Mouse (Mus musculus) megakaryocyte, embryonic 14.5 days (primary cell): ENCODE results near the gene Rnf152.

Experiments used
- FLI1 ChIP-seq: IDR thresholded peaks from 2 replicates; pipeline ENCODE4 v1.6.1; 2012; ENCODE audit warnings: low read length, inconsistent platforms, mixed read lengths
- GATA1 ChIP-seq: IDR thresholded peaks from 3 replicates; pipeline ENCODE4 v1.6.1; 2012; ENCODE audit warnings: mixed read lengths, low read length, inconsistent platforms, borderline replicate concordance

DNA sequence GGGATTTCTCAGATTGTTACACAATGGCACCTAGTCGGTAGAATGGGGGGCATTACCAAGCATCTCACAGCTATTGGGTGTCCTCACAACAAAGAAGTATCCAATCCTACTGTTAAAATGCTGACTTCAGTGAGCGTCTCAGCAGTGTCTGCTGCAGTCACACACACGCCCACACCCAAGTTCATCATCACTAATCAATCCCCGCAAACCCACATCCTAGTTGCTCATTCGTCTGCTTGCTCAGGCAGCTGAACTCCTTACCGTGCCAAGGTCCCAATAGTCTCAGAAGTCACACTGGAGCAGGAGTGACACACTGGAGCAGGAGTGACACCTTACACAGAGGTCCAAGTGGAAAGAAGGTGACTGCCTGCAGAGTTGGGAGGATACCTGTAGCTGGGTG, 14.2 kb downstream of the Rnf152 start:
- TF ChIP-seq GATA1 (no peak), FLI1 (no peak)
